Mouse (Mus musculus): ENCODE measurements around the gene Gna11. TPM values are rescaled to one million over a fixed set of nuclear protein-coding genes. Genes with fewer than 3 reads are reported as not detected.

The Gna11 gene
- polyA plus RNA-seq, 1 experiment: 7.3 TPM

- peaks cover 83% of the 10 kb centered on the region for H3K4me1 ChIP-seq
- no peaks in the 10 kb centered on the region for H3K9me3 ChIP-seq
- TF ChIP-seq GATA1 (IDR thresholded peaks at IDR 0.05; ENCODE audit: borderline replicate concordance, low read length) (no peak), FLI1 (IDR thresholded peaks at IDR 0.05; ENCODE audit: low read length) (no peak)
- H3K4me3 ChIP-seq (replicated peaks): peak overlapping the region; percentile 100
- peaks cover 36% of the 10 kb centered on the region for H3K36me3 ChIP-seq (replicated peaks; ENCODE audit: low read length)
- H3K27me3 ChIP-seq (replicated peaks): no peaks in the 10 kb centered on the region
Observed at GRCm38 (mm10) chr10:81499250-81499901, 45.6 kb downstream of the Gna11 start.

DNA sequence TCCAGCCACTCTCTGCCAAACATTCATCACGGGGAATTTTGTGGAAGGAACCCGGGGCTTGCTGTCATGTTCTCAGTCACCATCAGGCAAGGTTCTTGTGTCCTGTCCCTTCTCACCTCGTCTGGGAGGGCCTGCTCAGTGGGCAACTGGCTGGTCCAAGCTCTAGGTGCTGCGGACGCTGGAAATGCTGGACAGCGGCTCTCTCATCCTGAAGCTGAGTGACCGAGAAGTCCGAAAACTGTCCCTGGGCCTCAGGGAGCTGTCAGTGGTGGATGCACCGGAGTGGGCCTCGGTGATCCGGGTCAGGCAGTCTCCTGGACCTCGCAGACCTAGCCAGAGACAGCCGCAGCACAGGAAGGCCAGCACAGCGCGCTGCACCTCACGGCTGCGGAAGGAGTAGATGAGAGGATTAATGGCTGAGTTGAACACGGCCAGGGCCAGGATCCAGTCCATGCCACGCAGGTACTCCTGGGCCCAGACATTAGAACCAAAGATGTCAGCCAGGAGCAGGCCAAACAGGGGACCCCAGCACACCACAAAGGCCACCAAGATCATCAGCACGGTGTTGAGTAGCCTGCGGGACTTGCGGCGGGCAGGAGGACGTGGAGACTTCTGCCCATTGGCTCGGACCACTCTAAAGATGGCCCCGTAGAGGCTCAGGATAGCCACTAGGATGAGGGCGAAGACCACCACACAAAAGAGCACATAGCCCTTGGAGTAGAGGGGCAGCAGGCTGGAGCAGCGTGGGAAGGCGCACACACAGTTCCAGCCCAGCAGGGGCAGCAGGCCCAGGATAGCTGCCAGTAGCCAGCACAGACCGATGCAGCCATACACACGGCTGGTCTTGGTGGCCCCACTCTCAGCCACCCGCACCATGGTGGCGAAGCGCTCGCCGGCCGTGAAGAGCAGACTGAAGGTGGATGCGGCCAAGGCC lies 46.4 kb downstream of the Gna11 start:
- H3K4me1 ChIP-seq: peaks cover 83% of the 10 kb centered on the region
- peaks cover 36% of the 10 kb centered on the region for H3K36me3 ChIP-seq (replicated peaks; ENCODE audit: low read length)
- no peaks in the 10 kb centered on the region for H3K9me3 ChIP-seq
- H3K27me3 ChIP-seq (replicated peaks): no peaks in the 10 kb centered on the region
- H3K4me3 ChIP-seq (replicated peaks): peak overlapping the region; percentile 100
- TF ChIP-seq GATA1 (IDR thresholded peaks at IDR 0.05; ENCODE audit: borderline replicate concordance, low read length) (no peak), FLI1 (IDR thresholded peaks at IDR 0.05; ENCODE audit: low read length) (no peak)

GRCm38 (mm10) chr10:81497401-81498270 lies 47.4 kb downstream of the Gna11 start:
- no peaks in the 10 kb centered on the region for H3K9me3 ChIP-seq
- H3K27me3 ChIP-seq (replicated peaks): no peaks in the 10 kb centered on the region
- peak overlapping the region; percentile 100 for H3K4me3 ChIP-seq (replicated peaks)
- peaks cover 84% of the 10 kb centered on the region for H3K4me1 ChIP-seq
- H3K36me3 ChIP-seq (replicated peaks; ENCODE audit: low read length): peaks cover 36% of the 10 kb centered on the region
- TF ChIP-seq GATA1 (IDR thresholded peaks at IDR 0.05; ENCODE audit: borderline replicate concordance, low read length): no peak
- TF ChIP-seq FLI1 (IDR thresholded peaks at IDR 0.05; ENCODE audit: low read length): no peak

DNA sequence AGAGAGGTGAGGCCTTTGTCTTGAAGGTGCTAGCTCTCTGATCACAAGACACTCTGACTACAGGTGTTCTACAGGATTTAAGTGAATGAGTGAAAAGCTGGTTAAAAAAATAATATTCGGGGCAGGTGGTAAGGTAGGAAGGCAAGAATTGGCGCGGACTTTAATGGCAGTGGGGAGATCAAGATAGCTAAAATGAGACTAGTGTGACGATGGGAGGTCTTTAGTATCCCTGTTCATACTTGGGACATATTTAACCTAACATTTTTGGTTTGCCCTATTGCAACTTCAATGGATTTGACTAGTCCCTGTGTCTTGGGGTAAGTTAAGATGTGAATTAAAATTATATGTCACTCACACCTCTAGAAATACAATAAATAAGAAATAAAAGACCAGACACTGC lies 48.0 kb downstream of the Gna11 start:
- H3K27me3 ChIP-seq (replicated peaks): no peaks in the 10 kb centered on the region
- no peaks in the 10 kb centered on the region for H3K9me3 ChIP-seq
- H3K4me3 ChIP-seq (replicated peaks): peak overlapping the region; percentile 100
- no peak for TF ChIP-seq GATA1 (IDR thresholded peaks at IDR 0.05; ENCODE audit: borderline replicate concordance, low read length)
- no peak for TF ChIP-seq FLI1 (IDR thresholded peaks at IDR 0.05; ENCODE audit: low read length)
- peaks cover 78% of the 10 kb centered on the region for H3K4me1 ChIP-seq
- H3K36me3 ChIP-seq (replicated peaks; ENCODE audit: low read length): peaks cover 36% of the 10 kb centered on the region

GRCm38 (mm10) chr10:81496264-81496901 lies 48.6 kb downstream of the Gna11 start, which contains the start of gene Ncln:
TSS of gene Ncln (minus strand) at chr10:81496392.
- H3K4me1 ChIP-seq: peaks cover 74% of the 10 kb centered on the region

DNA sequence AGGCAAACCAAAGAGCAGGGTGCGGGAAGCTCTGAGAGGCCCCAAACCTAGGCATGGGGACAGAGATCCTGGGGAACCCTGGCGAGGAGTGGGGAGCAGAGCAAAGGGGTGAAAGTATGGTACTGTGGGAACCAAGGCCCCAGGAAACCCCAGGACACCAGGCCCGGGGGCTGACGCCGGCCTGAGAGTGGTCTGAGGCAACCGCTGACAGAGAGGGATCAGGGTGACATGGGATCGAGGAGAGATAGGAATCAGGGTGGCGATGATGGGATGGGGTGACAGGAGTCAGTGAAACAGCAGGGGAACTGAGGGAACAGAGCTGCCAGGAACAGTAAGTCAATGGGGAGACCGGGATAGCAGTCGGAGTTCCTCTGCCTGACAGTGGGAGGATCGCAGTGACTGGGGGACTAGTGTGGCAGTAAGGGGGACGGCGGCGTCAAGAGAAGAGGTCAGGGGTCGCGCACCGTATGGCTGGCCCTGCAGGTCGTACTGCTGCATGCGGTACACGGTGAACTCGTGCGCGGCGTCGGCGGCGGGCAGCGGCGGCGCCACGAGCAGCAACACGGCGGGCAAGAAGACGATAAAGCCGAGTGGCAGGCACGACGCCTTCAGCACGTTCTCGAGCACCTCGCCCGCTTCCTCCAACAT lies 49.2 kb downstream of the Gna11 start:
- H3K9me3 ChIP-seq: no peaks in the 10 kb centered on the region
- H3K27me3 ChIP-seq (replicated peaks): no peaks in the 10 kb centered on the region
- peaks cover 70% of the 10 kb centered on the region for H3K4me1 ChIP-seq
- TF ChIP-seq GATA1 (IDR thresholded peaks at IDR 0.05; ENCODE audit: borderline replicate concordance, low read length): no peak
- TF ChIP-seq FLI1 (IDR thresholded peaks at IDR 0.05; ENCODE audit: low read length): no peak
- peaks cover 37% of the 10 kb centered on the region for H3K36me3 ChIP-seq (replicated peaks; ENCODE audit: low read length)
- peak overlapping the region; percentile 100 for H3K4me3 ChIP-seq (replicated peaks)

More at GRCm38 (mm10) chr10:81496264-81496901, 48.6 kb downstream of the Gna11 start, which contains the start of gene Ncln:
- TF ChIP-seq FLI1 (IDR thresholded peaks at IDR 0.05; ENCODE audit: low read length): no peak
- no peak for TF ChIP-seq GATA1 (IDR thresholded peaks at IDR 0.05; ENCODE audit: borderline replicate concordance, low read length)
- Histone ChIP-seq H3K9me3 (no peaks in the 10 kb centered on the region), H3K36me3 (replicated peaks; ENCODE audit: low read length) (peaks cover 36% of the 10 kb centered on the region), H3K27me3 (replicated peaks) (no peaks in the 10 kb centered on the region), H3K4me3 (replicated peaks) (peak within 1 kb of the TSS; percentile 100)

DNA sequence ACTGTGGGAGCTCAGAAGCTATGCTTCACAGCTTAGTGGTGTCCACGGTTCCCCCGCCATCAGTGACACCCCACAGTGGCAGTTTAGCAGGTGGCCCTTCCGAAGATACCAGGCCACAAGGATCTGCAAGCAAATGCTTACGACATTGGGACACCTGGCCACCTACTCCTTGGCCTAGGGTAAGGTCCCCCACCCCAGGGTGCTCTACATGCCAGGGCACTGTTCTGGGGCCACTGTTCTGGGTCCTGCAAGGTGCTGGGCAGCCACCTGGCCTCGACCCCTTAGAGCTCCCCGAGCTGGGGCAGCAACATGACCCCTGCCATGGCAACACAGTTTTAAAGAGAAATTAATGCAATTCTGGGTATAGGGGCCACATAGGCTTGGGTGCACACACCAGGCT lies 49.8 kb downstream of the Gna11 start:
- H3K36me3 ChIP-seq (replicated peaks; ENCODE audit: low read length): peaks cover 43% of the 10 kb centered on the region
- no peaks in the 10 kb centered on the region for H3K27me3 ChIP-seq (replicated peaks)
- no peak for TF ChIP-seq GATA1 (IDR thresholded peaks at IDR 0.05; ENCODE audit: borderline replicate concordance, low read length)
- no peak for TF ChIP-seq FLI1 (IDR thresholded peaks at IDR 0.05; ENCODE audit: low read length)
- H3K9me3 ChIP-seq: no peaks in the 10 kb centered on the region
- peak overlapping the region; percentile 100 for H3K4me3 ChIP-seq (replicated peaks)
- peaks cover 65% of the 10 kb centered on the region for H3K4me1 ChIP-seq

DNA sequence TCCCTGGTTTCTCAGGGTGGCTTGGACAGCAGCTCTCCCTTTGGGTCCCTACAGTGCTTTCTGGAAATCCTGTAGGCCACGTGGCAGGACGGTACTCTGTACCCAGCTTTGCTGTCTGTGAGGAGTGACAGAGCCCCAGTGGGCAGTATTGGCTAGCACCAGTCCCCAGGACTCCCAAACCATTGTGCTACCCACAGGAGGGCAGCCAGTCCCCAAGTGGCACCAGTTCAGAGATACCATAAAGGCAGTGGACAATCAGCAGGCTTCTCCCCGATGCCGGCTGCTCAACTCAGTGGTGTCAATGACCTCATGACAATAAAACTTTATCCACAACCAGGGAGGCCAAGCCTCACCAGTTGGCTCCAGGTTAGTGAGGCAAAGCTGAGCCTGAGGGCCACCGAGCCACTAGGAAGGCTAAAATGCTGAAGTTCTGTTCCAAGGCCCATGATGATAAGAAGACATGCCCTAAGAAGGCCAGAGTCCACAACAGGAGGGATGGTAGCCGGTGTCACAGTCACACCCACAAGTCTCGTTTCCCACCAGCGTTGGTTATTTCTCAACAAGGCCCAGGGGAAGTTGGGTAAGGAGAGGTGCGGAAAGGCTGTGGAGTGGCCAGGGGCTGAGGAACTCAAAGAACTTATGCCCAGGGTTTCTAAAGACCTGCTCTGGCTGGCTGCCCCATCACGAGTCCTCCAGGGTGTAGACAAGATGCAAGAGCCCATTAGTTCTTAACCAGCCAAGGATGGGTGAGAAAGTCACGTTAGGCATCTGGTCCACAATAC lies 50.5 kb downstream of the Gna11 start:
- Histone ChIP-seq H3K27me3 (replicated peaks) (no peaks in the 10 kb centered on the region), H3K36me3 (replicated peaks; ENCODE audit: low read length) (peaks cover 50% of the 10 kb centered on the region), H3K4me3 (replicated peaks) (peak overlapping the region; percentile 100), H3K4me1 (peaks cover 60% of the 10 kb centered on the region), H3K9me3 (no peaks in the 10 kb centered on the region)
- TF ChIP-seq GATA1 (IDR thresholded peaks at IDR 0.05; ENCODE audit: borderline replicate concordance, low read length) (no peak), FLI1 (IDR thresholded peaks at IDR 0.05; ENCODE audit: low read length) (no peak)

Measured in megakaryocyte, embryonic 14.5 days (primary cell).